Mouse (Mus musculus): ENCODE results near the gene Cdk1.
"Not testable (repeated sequence)": the region's sequence is repeated elsewhere in the genome, so short reads cannot be mapped to it uniquely, and the experiment has no call there.

Cdk1 gene

GRCm38 (mm10) chr10:69352212-69353085 lies at the start of gene Cdk1:
Cdk1 (minus strand) TSS chr10:69352938.
- peak; percentile 95 for DNase-seq (ENCODE audit: low read depth)

GRCm38 (mm10) chr10:69399814-69400385 lies 47.2 kb upstream of the Cdk1 start:
- no peak for DNase-seq (ENCODE audit: low read depth)

DNA sequence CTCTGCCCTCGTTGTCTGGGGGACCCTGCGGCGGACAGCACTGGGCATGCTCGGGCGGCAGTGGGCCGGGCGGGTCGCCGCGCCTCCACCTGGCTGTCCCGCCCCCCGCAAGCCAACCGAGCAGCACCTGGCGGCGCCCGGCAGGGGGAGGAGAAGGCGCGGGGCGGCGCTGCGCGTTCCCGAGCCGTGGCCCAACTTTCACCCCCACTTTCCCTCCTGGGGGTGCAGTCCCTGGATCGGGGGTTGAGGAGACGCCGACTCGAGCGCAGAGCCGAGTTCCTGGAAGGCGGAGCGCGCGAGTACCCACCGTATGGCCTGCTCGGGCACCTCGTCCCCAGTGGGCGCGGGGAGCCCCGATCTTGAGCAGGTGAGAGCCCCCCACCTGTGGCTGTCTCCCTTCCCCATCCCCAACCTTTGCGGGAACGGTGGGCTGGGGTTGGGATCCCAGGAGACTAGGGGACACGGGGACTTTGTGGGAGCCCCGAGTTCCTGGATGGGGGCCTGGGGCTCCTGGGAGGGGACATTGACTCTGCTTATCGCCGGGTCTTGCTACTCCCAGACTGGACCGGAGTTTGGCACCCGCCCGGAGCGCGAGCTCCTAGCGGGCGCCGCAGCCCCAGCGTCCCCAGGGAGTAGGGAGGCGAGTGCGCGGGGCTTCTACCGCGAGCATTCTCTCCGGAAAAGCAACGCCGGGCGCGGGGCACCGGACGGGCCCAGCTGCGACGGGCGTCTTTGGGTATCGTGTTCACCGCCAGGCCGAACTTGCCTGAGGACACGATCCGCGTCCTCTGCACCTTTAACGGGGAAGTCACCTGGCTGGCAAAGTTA lies 46.2 kb upstream of the Cdk1 start, which contains the start of gene Ank3:
Ank3 (plus strand) TSS at position 11 of the 828 bp plus-strand sequence.
- no peak for DNase-seq (ENCODE audit: low read depth)

- no peak for DNase-seq (ENCODE audit: low read depth)
Observed at GRCm38 (mm10) chr10:69398197-69398762, 45.5 kb upstream of the Cdk1 start.

DNA sequence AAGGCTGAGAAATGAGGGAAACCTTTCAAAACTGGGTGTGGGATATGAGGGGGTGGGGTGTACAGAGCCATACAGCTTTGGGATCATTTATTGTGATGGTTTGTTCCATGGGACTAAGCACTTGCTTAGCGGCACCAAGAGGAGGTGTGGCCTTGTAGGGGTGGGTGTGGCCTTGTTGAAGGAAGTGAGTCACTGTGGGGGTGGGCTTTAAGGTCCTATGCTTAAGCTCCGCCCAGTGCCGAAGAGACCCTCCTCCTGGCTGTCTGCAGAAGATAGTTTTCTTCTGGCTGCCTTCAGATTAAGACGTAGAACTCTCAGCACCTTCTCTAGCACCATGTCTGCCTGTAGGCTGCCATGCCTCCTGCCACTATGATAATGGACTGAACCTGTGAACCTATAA lies 36.8 kb upstream of the Cdk1 start:
- DNase-seq (ENCODE audit: low read depth): no peak

DNA sequence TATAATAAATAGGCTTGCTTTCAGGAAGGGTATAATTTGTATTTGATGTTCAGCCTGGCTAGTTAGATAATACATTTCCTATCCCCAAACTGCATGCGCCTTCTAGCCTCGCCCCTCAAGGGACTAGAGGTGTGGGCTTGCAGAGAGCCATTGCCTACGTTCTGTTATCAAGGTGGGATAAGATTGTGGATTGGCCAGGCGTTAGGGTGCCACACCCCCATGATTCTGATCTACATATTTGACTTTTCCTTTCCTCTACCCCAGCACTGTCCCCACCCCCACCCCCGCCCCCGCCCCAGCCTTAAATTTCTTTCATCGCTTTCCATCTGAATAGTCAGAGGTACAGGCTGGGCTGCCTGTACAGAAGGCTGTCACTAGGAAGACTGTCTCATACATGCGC lies 34.0 kb upstream of the Cdk1 start:
- no peak for DNase-seq (ENCODE audit: low read depth)

GRCm38 (mm10) chr10:69385136-69385535 lies 32.4 kb upstream of the Cdk1 start:
- DNase-seq (ENCODE audit: low read depth): no peak

GRCm38 (mm10) chr10:69384640-69385039 lies 31.9 kb upstream of the Cdk1 start:
- no peak for DNase-seq (ENCODE audit: low read depth)

DNA sequence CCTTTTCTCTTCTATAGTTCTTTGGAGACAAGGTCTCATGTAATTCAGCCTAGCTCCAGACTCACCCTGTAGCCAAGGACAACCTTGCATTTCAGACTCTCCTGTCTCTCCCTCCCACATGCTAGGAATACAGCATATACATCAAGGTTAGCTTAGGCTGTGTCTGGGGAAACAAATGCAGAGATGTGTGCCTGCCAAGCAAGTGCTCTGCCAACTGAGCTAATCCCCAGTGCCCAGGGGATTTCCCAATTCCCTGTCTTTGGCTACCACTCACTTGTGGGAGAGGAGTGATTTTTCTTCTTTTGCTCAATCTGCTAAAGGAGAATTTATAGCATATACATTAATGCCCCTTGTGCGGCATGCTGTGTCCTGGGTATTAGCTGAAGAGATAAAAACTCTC lies 30.4 kb upstream of the Cdk1 start:
- DNase-seq (ENCODE audit: low read depth): no peak

DNA sequence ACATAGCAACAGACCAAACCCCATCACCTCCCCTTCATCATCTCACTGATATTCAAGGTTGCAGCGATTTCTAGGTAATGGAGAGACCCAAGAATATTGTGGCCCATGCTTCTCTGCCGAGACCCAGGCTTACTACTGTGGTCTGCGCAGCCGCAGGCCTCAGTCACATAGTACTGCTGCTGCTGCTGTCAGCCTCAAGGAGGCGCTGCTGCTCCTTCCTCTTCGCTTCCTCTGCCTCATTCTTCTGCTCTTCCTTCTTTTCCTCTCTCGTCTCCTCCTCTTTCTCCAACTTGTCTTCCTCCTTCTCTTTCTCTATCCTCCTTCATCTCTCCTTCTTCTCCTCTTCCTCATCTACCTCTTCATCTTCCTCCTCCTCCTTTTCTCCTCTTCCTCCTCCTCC lies 22.4 kb upstream of the Cdk1 start:
- DNase-seq (ENCODE audit: low read depth): no peak

GRCm38 (mm10) chr10:69373796-69374550 lies 21.2 kb upstream of the Cdk1 start:
- no peak for DNase-seq (ENCODE audit: low read depth)

DNA sequence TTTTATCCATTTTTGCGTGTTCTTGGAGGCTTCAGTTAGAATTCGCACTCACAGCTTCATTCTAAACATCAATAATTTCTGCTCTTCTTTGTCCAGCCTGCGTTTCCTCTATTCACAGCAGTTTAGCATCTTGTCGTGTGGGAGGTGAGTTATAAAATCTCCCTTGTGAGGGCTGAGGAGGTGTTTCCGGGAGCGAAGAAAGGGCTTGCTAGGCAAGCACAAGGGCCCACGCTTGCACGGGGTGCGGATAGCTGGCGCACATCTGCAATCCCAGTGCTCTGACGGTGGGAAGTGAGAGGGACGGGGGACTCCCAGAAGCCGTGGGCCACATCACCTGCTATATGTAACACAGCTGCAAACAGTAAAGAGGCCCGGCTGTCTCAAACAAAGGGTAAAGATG lies 19.3 kb upstream of the Cdk1 start:
- no peak for DNase-seq (ENCODE audit: low read depth)

DNA sequence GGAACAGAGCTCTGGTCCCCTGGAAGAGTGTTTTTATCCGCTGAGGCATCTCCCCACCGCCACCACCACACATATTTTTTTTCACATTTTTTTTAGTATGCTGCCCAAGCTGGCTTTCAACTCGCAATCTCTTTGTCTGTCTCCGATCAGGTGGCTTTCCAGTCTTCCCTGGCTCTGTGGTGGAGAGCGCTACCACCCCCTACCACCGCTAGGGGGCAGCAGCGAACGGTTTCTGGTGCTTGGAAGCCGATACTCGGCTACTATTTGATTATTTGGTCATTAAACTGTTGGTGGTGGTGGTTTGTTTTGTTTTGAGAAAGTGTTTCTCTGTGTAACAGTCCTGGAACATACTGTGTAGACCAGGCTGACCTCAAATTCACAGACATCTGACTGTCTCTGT lies 18.7 kb upstream of the Cdk1 start:
- DNase-seq (ENCODE audit: low read depth): no peak

DNA sequence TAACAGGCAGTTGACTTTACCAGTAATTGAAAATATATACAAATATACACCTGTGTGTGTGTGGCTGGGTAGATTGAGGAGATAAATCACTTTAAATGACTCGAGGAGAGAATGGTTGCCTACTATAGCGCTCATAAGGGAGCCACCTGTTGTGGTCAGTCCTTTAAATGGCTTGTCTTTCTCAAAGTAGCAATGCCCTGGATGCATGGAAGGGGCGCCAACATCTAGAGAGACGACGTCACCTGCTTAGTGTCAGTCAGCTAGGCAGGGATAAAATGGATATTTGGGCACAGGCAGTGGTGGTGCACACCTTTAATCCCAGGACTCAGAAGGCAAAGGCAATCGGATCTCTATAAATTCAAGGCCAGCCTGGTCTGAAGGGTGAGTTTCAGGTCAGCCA lies 16.6 kb upstream of the Cdk1 start:
- no peak for DNase-seq (ENCODE audit: low read depth)

GRCm38 (mm10) chr10:69366877-69367387 lies 14.2 kb upstream of the Cdk1 start:
- DNase-seq (ENCODE audit: low read depth): no peak

DNA sequence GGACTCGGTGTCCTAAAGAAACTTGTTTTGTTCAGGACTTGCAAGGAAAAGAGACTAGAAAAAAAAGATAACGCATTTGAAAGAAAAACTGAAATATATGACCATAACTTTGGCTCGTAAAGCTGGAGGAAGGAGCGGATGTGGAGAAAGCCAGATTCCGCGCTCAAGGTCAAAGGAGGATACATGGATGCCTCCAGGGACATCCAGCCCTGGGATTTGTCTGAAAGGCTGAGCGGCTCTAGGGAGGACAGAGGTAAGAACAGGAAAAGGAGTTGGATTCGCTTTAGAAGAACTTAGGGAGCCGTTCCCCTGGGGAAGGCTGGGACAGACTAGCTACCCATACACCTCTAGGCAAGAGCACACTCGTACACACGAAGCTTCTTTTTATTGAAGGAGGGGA lies 13.5 kb upstream of the Cdk1 start:
- DNase-seq (ENCODE audit: low read depth): no peak

DNA sequence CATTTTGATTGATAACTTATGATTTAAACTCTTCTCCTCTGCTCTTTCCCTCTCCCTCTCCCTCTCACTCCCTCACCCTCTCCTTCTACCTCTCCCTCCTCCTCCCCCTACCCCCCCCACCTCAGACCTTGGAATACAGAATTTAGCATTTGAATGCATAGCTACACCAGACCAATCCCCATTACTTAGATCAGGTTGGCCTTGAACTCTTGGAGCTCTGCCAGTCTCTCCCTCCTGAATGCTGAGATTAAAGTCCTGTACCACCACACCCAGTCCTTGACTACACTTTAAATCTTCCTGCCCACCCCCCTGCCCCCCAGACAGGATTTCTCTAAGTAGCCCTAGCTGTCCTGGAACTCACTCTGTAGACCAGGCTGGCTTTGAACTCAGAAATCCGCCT lies 6.9 kb upstream of the Cdk1 start:
- no peak for DNase-seq (ENCODE audit: low read depth)

DNA sequence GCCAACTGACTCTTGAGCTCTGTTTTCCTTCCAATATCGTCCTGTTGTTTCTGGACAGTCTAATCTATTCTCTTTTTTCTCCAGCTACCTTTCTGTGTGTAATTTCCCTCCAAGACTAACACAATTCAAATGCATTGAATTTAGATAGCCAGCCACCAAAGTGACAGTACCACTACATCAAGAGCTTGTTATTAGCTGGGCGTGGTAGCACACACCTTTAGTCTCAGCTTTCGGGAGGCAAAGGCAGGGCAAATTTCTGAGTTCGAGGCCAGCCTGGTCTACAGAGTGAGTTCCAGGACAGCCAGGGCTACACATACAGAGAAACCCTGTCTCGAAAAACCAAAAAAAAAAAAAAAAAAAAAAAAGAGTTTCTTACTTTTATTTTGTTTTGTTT lies 345 bp upstream of the Cdk1 start:
- not testable (repeated sequence) for DNase-seq (ENCODE audit: low read depth)

DNA sequence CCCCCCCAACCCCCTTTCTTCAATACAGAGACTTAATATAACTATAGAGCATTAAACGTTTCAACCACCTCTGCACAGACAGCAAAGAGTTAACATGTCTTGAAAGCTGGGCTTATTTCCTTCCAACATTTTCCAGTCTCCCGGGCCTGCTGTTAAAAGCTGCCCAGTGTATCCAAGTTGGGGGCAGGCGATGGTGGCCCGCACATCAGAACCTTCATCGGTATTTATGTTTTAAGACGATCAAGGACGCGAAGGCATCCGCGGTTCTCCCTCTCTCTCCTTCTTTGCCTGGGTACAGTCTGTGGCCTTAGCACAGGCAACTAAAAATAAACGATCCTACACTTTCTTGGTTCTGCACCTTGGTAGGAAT lies 911 bp downstream of the Cdk1 start:
- no peak for DNase-seq (ENCODE audit: low read depth)

GRCm38 (mm10) chr10:69351071-69351841 lies 1.5 kb downstream of the Cdk1 start:
- DNase-seq (ENCODE audit: low read depth): no peak

- DNase-seq (ENCODE audit: low read depth): no peak
Observed at GRCm38 (mm10) chr10:69348206-69348605, 4.5 kb downstream of the Cdk1 start.

Measured in c-Kit-positive CD71-positive TER-119-negative erythroid progenitor cells, embryonic 14.5 days (primary cell).